Mouse (Mus musculus) hindbrain, embryonic 16.5 days (tissue): ENCODE measurements around the gene Zfhx2. TPM values are rescaled to one million over a fixed set of nuclear protein-coding genes. Genes with fewer than 3 reads are reported as not detected.
A peak's percentile ranks its signal among the peaks of the same experiment; 100 is the strongest.

Source experiments
- ATAC-seq: fragments of 200-750 bp; cut with Nextera tagmentation; 2 replicates; pipeline ENCODE4 v1.8.0; 2017; ENCODE audit warnings: moderate TSS enrichment, moderate library complexity
- H3K27ac ChIP-seq: fragments of 300-500 bp; sonication (generic); 2 replicates; pipeline ENCODE4 v1.5.1; 2014; ENCODE audit warnings: low read depth, mild to moderate bottlenecking, control low read depth, low read length, moderate library complexity
- H3K27me3 ChIP-seq: fragments of 300-500 bp; sonication (generic); replicated peaks from 2 replicates; pipeline ENCODE4 v1.6.1; 2014; ENCODE audit warnings: low read length; ENCODE audit not compliant: control insufficient read depth, insufficient read depth
- H3K36me3 ChIP-seq: fragments of 300-500 bp; sonication (generic); 2 replicates; pipeline ENCODE4 v1.6.1; 2014; ENCODE audit warnings: mild to moderate bottlenecking, low read length, moderate library complexity, mixed read lengths; ENCODE audit not compliant: control insufficient read depth, insufficient read depth
- H3K4me1 ChIP-seq: fragments of 300-500 bp; sonication (generic); 2 replicates; pipeline ENCODE4 v1.6.1; 2014; ENCODE audit warnings: low read depth, low read length; ENCODE audit not compliant: control insufficient read depth, insufficient read depth
- H3K4me2 ChIP-seq: fragments of 300-500 bp; sonication (generic); 2 replicates; pipeline ENCODE4 v1.6.1; 2014; ENCODE audit warnings: mild to moderate bottlenecking, low read length, control low read depth, moderate library complexity
- H3K4me3 ChIP-seq: fragments of 300-500 bp; sonication (generic); 2 replicates; pipeline ENCODE4 v1.5.1; 2014; ENCODE audit warnings: mild to moderate bottlenecking, low read length, control low read depth, moderate library complexity
- H3K9ac ChIP-seq: fragments of 300-500 bp; sonication (generic); 2 replicates; pipeline ENCODE4 v1.6.1; 2014; ENCODE audit warnings: low read depth, mild to moderate bottlenecking, control low read depth, low read length, moderate library complexity
- H3K9me3 ChIP-seq: fragments of 300-500 bp; sonication (generic); 2 replicates; pipeline ENCODE4 v1.6.1; 2014; ENCODE audit warnings: mild to moderate bottlenecking, low read length, moderate library complexity; ENCODE audit not compliant: control insufficient read depth
- WGBS: fragments of 180-500 bp; shearing (Covaris S2); extraction: QIAGEN DNeasy Blood & Tissue Kit; methylation state at CpG from one replicate; pipeline ENCODE4 v1.1.7; 2014; 5-methylcytosine and 5-hydroxymethylcytosine counted together
- polyA plus RNA-seq: library from polyadenylated mRNA; unstranded; fragments of >200 nt; fragmentation: Nextera tagmentation; extraction: Ambion mirVana; gene quantifications from 2 replicates; pipeline ENCODE4 v1.2.1, GENCODE M21; 2015

The Zfhx2 gene
- polyA plus RNA-seq, 1 experiment from 2014 or later, result 18.4 TPM

DNA sequence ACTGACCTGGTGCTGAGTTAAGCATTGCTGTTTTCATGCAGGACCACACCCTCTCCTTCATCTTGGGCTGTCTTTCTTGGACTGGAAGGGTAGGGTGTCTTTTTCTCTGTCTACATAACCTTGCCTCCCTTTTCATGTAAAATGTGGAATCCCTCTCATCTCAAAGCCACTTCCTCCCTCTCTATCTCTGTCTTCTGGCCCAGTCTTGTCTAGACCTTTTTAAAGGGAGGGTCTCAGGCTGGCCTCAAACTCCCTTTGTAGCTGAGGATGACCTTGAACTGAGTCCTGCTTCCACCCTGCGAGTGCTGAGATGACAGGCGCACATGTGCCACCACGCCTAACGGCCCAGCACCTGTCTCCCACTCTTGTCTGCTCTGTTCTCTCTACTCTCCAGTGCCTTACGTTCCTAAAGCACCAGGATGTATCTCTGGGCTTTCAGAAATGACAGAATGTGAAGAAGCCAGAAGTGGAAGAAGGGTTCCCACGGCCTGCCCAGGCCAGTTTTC is 6.1 kb downstream of the Zfhx2 start:
- H3K4me2 ChIP-seq, result no peak overlapping the region
- peaks cover 35% of the 10 kb centered on the region for H3K4me1 ChIP-seq
- H3K27me3 ChIP-seq, result no peaks in the 10 kb centered on the region
- WGBS, result 77% methylated on average over 6 of the region's 6 CpGs
- H3K4me3 ChIP-seq, result no peak overlapping the region
- H3K9ac ChIP-seq, result no peak overlapping the region
- H3K9me3 ChIP-seq, result no peaks in the 10 kb centered on the region
- ATAC-seq, result no peak
- H3K27ac ChIP-seq, result no peak overlapping the region
- H3K36me3 ChIP-seq, result no peaks in the 10 kb centered on the region

DNA sequence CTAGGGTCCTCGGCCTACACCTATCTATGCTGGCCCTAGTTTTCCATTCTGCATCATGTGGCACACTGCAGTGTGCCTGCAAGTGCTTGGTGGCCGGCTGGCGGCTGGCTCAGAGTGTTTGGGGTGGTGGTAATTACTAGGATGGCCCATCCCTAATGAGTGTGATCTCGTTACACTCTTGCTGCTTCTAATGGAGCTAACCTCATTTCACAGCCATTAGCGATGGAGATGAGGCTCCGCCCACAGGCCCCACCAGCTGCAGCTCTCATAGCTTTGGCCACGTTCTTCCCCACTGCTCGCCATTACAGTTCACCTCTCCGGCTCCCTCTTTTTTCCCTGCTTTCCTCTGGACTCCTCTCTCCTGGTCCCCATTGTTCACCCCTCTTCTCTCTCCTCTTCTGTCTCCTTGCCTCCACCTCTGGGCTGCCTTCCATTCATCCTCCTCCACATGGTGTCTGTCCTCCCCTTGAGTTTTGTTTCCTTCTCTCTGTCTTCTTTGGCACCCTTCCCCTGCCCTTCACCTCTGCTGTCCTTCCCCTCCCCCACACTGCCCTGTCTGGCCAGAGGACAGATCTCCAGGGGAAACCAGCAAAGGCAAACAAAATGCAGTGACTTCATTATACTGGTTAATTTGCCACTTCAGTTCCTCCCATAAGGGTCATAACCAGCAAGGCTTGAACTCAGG is 6.7 kb downstream of the Zfhx2 start:
- Histone ChIP-seq H3K4me2 (no peak overlapping the region), H3K9me3 (no peaks in the 10 kb centered on the region), H3K9ac (no peak overlapping the region), H3K27me3 (no peaks in the 10 kb centered on the region), H3K36me3 (no peaks in the 10 kb centered on the region), H3K4me1 (peaks cover 29% of the 10 kb centered on the region), H3K4me3 (no peak overlapping the region), H3K27ac (0 out of 2 replicates have a peak overlapping the region, but pooled peaks have one; percentile 1)
- WGBS, result 24% methylated on average over 9 of the region's 9 CpGs
- ATAC-seq, result peak; percentile 34

DNA sequence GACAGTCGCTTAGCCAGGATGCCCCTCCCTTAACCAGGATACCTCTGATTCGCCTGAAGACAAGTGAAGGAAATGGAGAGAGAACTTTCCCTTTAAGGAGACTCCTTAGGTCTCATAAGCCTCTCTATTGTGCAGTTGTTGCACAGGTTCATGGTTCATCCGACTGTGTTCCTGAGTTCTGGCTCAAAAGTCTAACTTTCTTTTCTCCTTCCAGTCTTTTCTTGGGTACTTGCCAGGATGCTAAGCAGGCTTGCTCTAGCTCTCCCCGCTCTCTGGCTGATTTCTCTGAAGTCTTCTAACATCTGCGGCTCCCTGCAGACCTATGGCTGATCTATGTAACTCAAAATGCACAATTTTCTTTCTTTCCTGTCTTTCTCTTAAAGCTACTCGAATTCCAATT is 8.6 kb downstream of the Zfhx2 start:
- no peaks in the 10 kb centered on the region for H3K27me3 ChIP-seq
- no peak overlapping the region for H3K4me2 ChIP-seq
- no peak overlapping the region for H3K4me3 ChIP-seq
- no peaks in the 10 kb centered on the region for H3K36me3 ChIP-seq
- H3K9ac ChIP-seq, result no peak overlapping the region
- peaks cover 24% of the 10 kb centered on the region for H3K4me1 ChIP-seq
- no peaks in the 10 kb centered on the region for H3K9me3 ChIP-seq
- 62% methylated on average over 6 of the region's 6 CpGs for WGBS
- no peak overlapping the region for H3K27ac ChIP-seq
- ATAC-seq, result no peak

DNA sequence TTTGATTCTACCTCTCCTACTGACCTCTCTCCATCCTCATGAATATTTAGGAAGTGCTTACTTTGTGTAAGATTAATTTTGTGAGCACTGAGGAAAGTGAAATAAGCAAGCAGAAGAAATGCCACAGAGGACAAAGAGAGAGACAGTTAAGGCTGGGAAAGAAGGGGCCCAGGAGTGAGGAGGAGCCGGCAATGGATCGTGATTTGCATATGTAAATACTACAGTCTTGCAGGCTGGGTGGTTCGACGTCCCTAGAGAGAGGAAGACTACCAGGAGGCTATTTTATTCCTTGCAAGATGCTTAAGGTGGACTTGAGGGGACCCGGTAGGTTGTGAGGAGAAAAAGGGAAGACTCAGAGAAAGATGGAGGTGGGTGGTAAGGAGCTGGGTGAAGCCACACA is 11.0 kb downstream of the Zfhx2 start:
- WGBS, result 25% methylated on average over 5 of the region's 5 CpGs
- no peaks in the 10 kb centered on the region for H3K36me3 ChIP-seq
- no peak overlapping the region for H3K4me3 ChIP-seq
- peaks cover 29% of the 10 kb centered on the region for H3K4me1 ChIP-seq
- no peak overlapping the region for H3K4me2 ChIP-seq
- ATAC-seq, result no peak
- H3K9me3 ChIP-seq, result no peaks in the 10 kb centered on the region
- no peaks in the 10 kb centered on the region for H3K27me3 ChIP-seq
- no peak overlapping the region for H3K9ac ChIP-seq
- no peak overlapping the region for H3K27ac ChIP-seq

DNA sequence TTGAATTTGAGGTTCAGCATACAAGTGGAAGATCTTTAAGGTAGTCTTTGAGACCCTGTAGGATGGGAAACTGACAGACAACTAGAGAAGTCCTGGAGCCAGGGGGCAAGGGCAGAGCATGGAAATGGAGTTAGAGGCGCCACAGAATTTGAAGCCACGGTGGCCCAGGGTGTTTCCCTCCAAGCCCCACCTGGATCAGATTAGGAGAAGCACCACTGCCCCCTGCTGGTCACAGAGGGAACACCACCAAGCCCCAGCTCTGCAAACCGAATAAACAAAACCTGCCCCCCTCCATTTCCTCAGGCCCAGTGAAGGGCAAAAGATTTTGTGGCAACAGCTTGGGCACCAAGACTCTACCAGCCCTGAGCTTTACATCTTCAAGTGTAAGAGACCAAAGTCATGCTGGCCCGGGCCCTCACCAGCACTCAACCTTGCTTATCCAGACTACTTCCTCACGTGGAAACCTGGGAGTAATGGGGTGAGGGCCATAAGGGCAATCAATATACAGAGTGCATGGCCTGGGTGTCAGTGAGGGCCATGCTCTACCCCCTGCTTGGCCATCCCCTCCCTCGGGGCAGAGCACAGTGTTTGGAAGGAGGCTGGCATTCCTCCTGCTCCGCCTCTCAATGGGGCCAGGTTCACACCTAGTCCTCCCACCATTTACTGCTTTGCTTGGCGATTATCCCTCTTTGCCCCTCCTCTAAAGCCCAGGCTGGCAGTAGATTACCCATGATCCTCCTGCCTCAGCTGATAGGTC is 12.7 kb downstream of the Zfhx2 start:
- Histone ChIP-seq H3K9me3 (no peaks in the 10 kb centered on the region), H3K36me3 (peaks cover 5% of the 10 kb centered on the region; the same call in 1 of the 2 replicates), H3K9ac (peak overlapping the region; percentile 48), H3K4me2 (peak overlapping the region; percentile 23; the same call in 1 of the 2 replicates), H3K4me1 (peaks cover 32% of the 10 kb centered on the region), H3K27ac (peak overlapping the region; percentile 86), H3K27me3 (no peaks in the 10 kb centered on the region), H3K4me3 (no peak overlapping the region)
- ATAC-seq, result peak; percentile 22
- 19% methylated on average over 8 of the region's 8 CpGs for whole genome bisulfite sequencing

DNA sequence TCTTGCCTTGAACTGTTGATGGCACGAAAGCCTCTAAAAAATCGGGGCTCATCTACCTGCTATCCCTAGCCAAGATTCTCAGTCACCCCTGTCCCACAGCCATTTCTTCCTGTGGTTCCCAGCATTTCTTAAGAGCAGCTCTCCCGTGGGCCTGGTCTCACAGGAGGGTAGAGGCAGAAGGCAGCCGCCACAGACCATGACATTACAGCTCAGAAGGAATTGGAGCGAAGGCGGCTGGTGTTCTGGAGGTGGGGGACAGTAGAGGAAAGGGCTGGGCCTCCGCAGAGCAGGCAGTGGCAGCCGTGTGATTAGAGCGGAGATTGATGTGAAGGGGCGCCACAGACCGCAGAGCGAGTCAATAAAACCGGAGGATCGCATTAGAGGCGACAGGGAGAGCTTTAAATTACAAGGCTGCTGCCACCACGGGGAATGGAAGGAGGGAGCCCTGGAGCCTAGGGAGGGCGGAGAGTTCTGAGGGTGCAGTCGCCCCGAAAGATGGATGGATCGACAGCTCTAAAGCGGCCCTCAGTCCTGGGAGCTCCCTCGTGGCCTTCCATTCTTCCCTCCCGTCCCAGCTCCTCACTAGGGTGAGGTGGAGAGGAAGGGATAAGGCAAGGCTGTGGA is 13.6 kb downstream of the Zfhx2 start:
- H3K4me2 ChIP-seq, result peak overlapping the region; percentile 23
- peak overlapping the region; percentile 8; the same call in 1 of the 2 replicates for H3K4me3 ChIP-seq
- H3K4me1 ChIP-seq, result peaks cover 32% of the 10 kb centered on the region
- 6% methylated on average over 23 of the region's 23 CpGs for WGBS
- no peaks in the 10 kb centered on the region for H3K9me3 ChIP-seq
- peaks cover 13% of the 10 kb centered on the region; the same call in 1 of the 2 replicates for H3K36me3 ChIP-seq
- peak overlapping the region; percentile 57 for H3K9ac ChIP-seq
- no peaks in the 10 kb centered on the region; the same call in 1 of the 2 replicates for H3K27me3 ChIP-seq
- ATAC-seq, result peak; percentile 62
- peak overlapping the region; percentile 86 for H3K27ac ChIP-seq

DNA sequence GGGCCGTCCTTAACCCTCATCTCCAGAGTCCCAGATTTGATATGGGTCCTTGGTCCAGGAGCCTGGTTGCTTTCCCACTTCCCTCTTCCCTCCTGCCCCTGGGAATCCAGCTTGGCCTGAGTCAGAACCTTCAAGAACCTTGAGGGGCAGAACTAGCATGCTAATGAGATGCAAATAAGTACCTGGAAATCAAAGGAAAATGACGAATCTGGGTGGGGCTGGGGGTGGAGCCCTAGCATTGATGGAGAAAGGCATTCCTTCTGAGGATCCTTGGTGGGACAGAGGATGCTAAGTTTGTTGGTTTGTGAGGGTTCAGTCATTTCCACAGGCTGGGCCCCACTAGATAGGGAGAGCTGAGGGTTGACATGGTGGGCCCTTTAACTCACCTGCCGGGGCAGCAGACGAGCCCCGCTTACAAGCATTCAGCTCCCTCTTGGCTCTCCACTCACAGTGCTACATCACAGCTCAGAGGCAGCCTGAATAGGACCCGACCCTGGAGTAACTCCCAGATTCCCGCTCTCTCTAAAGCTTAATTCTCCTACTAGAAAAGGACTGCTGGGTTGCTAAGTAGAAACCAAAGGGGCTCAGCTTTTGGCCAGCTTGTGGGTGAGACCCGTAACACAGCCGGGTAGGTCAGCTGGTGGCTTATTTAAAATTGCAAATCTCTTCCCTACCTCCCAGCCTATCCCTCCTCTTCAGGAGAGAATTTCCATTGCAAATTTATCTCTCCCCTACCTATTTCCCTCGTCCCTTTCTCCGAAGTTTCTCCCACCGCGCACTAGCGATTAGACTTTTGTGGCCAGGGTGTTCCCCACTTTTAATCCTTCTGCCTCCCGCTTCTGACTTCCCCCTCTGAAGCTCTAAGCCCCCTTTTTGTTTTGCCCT is 14.4 kb downstream of the Zfhx2 start:
- H3K36me3 ChIP-seq, result peaks cover 19% of the 10 kb centered on the region; the same call in 1 of the 2 replicates
- WGBS, result 14% methylated on average over 15 of the region's 15 CpGs
- no peak overlapping the region for H3K4me3 ChIP-seq
- H3K9ac ChIP-seq, result peak overlapping the region; percentile 57; the same call in 1 of the 2 replicates
- peak; percentile 32; the same call in 1 of the 2 replicates for ATAC-seq
- H3K27me3 ChIP-seq, result no peaks in the 10 kb centered on the region; the same call in 1 of the 2 replicates
- H3K4me2 ChIP-seq, result peak overlapping the region; percentile 23
- peak overlapping the region; percentile 86 for H3K27ac ChIP-seq
- peaks cover 32% of the 10 kb centered on the region for H3K4me1 ChIP-seq
- H3K9me3 ChIP-seq, result no peaks in the 10 kb centered on the region

DNA sequence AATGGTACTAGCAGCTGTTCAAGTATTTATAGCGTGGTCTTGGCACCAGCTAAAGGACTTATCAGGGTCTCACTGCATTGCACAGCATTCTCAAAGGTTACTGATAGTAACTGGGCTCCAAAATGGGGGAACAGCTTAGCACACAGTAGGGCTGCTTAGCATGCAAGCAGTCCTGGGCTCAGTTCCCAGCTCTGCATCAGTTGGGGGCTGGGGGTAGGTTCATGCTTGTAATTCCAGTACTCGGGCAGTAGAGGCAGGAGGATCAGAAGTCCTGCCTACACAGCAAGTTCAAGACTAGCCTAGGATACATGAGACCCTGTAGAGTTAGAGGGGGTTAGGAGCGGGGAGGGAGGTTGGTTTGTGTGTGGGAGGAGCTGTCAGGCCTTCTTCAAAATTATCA is 15.2 kb downstream of the Zfhx2 start:
- Histone ChIP-seq H3K4me2 (no peak overlapping the region), H3K9me3 (no peaks in the 10 kb centered on the region), H3K36me3 (peaks cover 19% of the 10 kb centered on the region; the same call in 1 of the 2 replicates), H3K4me3 (no peak overlapping the region), H3K4me1 (peaks cover 32% of the 10 kb centered on the region), H3K27ac (no peak overlapping the region), H3K27me3 (no peaks in the 10 kb centered on the region; the same call in 1 of the 2 replicates), H3K9ac (no peak overlapping the region)
- ATAC-seq, result no peak
- WGBS, result 75% methylated on average over 3 of the region's 3 CpGs
